Comparison of ENCODE assay signal across 17 mouse cellular contexts in genomic region chr2:137939591-137939990, GRCm38 (mm10).
DNase-seq lines count a peak whose midpoint lies in the region; ATAC-seq and TF ChIP-seq lines count a peak whose summit lies in the region.
"Had no signal": no experiment of that assay in that cellular context is flagged by ENCODE, and none has a peak within 500 bp of the region (broad histone marks: within the 10 kb centered on the region; RNA-seq: fewer than 3 reads in every experiment).

No protein-coding gene starts in this region.

- peak overlapping the region; percentile 38; the same call in 1 of the 2 replicates for H3K27ac ChIP-seq in heart, embryonic 13.5 days (replicated peaks)
- no peak overlapping the region for H3K27ac ChIP-seq in lung, embryonic 14.5 days (ENCODE audit: low read depth)
- no peak overlapping the region for H3K27ac ChIP-seq in lung, postnatal 0 days (ENCODE audit: low read length)
- no peak overlapping the region for H3K27ac ChIP-seq in kidney, embryonic 16.5 days (ENCODE audit: low read length)
- H3K27ac ChIP-seq: hindbrain, embryonic 14.5 days; kidney, embryonic 15.5 days had no signal

- no peak overlapping the region; the same call in 1 of the 2 replicates for H3K4me2 ChIP-seq in heart, embryonic 13.5 days
- H3K4me2 ChIP-seq in lung, embryonic 14.5 days = no peak overlapping the region
- H3K4me2 ChIP-seq in lung, postnatal 0 days (replicated peaks; ENCODE audit: low read depth, low read length) = no peak overlapping the region
- no peak overlapping the region for H3K4me2 ChIP-seq in kidney, embryonic 16.5 days (replicated peaks; ENCODE audit: low read depth, low read length)
- H3K4me2 ChIP-seq: hindbrain, embryonic 14.5 days; kidney, embryonic 15.5 days had no signal

- 83% methylated on average over 3 of the region's 3 CpGs for WGBS in heart, embryonic 13.5 days
- 53% methylated on average over 3 of the region's 3 CpGs for WGBS in lung, embryonic 14.5 days
- 57% methylated on average over 3 of the region's 3 CpGs for WGBS in lung, postnatal 0 days
- WGBS in kidney, embryonic 16.5 days = 76% methylated on average over 3 of the region's 3 CpGs

- ATAC-seq in heart, embryonic 13.5 days (ENCODE audit: extremely low read depth, insufficient number of reproducible peaks, low FRiP score, low TSS enrichment) = no peak
- ATAC-seq in lung, embryonic 14.5 days (ENCODE audit: insufficient read depth) = peak; percentile 57; the same call in 1 of the 2 replicates
- ATAC-seq in lung, postnatal 0 days = peak; percentile 47; the same call in 1 of the 2 replicates
- ATAC-seq in kidney, embryonic 16.5 days (ENCODE audit: low FRiP score, low TSS enrichment) = no peak
- ATAC-seq: intestine, embryonic 16.5 days; liver, postnatal 0 days had no signal

- H3K9me3 ChIP-seq in heart, embryonic 13.5 days = no peaks in the 10 kb centered on the region
- H3K9me3 ChIP-seq in lung, embryonic 14.5 days (ENCODE audit: low read depth, low read length) = no peaks in the 10 kb centered on the region
- no peaks in the 10 kb centered on the region for H3K9me3 ChIP-seq in lung, postnatal 0 days (ENCODE audit: low read length)
- no peaks in the 10 kb centered on the region for H3K9me3 ChIP-seq in kidney, embryonic 16.5 days (ENCODE audit: low read length)
- H3K9me3 ChIP-seq: kidney, embryonic 15.5 days had no signal

- H3K9ac ChIP-seq in heart, embryonic 13.5 days = no peak overlapping the region
- no peak overlapping the region for H3K9ac ChIP-seq in lung, embryonic 14.5 days
- H3K9ac ChIP-seq in lung, postnatal 0 days (replicated peaks; ENCODE audit: low read depth) = no peak overlapping the region
- H3K9ac ChIP-seq in kidney, embryonic 16.5 days (replicated peaks; ENCODE audit: low read length) = no peak overlapping the region
- H3K9ac ChIP-seq: forebrain, postnatal 0 days; hindbrain, embryonic 14.5 days; kidney, embryonic 15.5 days; liver, postnatal 0 days had no signal

- no peak for DNase-seq in heart, postnatal 36 days
- DNase-seq in lung, embryonic 14.5 days = peak; percentile 35
- DNase-seq in lung, postnatal 10 days = no peak
- peak; percentile 19 for DNase-seq in adipocyte (ENCODE audit: low spot score)
- peak; percentile 42 for DNase-seq in lung, postnatal 0 days (ENCODE audit: low spot score)
- DNase-seq: layer of hippocampus, postnatal 36 days; liver; liver, postnatal 0 days; spleen, adult 18-20 months; thymus, adult 18-20 months had no signal

- TF ChIP-seq EP300 in lung, postnatal 0 days (IDR thresholded peaks at IDR 0.05) = no peak

- no peaks in the 10 kb centered on the region for H3K27me3 ChIP-seq in heart, embryonic 13.5 days (replicated peaks)
- no peaks in the 10 kb centered on the region for H3K27me3 ChIP-seq in lung, embryonic 14.5 days (ENCODE audit: insufficient read depth, low read length)
- H3K27me3 ChIP-seq in lung, postnatal 0 days (replicated peaks; ENCODE audit: insufficient read depth, low read length) = no peaks in the 10 kb centered on the region
- no peaks in the 10 kb centered on the region for H3K27me3 ChIP-seq in kidney, embryonic 16.5 days (ENCODE audit: insufficient read depth, low read length)
- H3K27me3 ChIP-seq: kidney, embryonic 15.5 days had no signal

- no peak for TF ChIP-seq CTCF in lung, embryonic 14.5 days (IDR thresholded peaks at IDR 0.05; ENCODE audit: low read depth)
- TF ChIP-seq CTCF in lung, postnatal 0 days (IDR thresholded peaks at IDR 0.05) = no peak

- H3K36me3 ChIP-seq in heart, embryonic 13.5 days = no peaks in the 10 kb centered on the region
- H3K36me3 ChIP-seq in lung, embryonic 14.5 days (ENCODE audit: insufficient read depth) = no peaks in the 10 kb centered on the region
- H3K36me3 ChIP-seq in lung, postnatal 0 days (ENCODE audit: insufficient read depth, low read length) = no peaks in the 10 kb centered on the region
- H3K36me3 ChIP-seq in kidney, embryonic 16.5 days (ENCODE audit: insufficient read depth, low read length) = no peaks in the 10 kb centered on the region
- H3K36me3 ChIP-seq: kidney, embryonic 15.5 days had no signal

- no peak overlapping the region for H3K4me3 ChIP-seq in heart, embryonic 13.5 days
- H3K4me3 ChIP-seq in lung, embryonic 14.5 days (ENCODE audit: low read depth, low read length) = no peak overlapping the region
- no peak overlapping the region for H3K4me3 ChIP-seq in lung, postnatal 0 days (ENCODE audit: low read depth, low read length)
- H3K4me3 ChIP-seq in kidney, embryonic 16.5 days (ENCODE audit: low read length) = no peak overlapping the region
- H3K4me3 ChIP-seq: erythroblast, embryonic 14.5 days; kidney, embryonic 15.5 days had no signal

- peaks cover 15% of the 10 kb centered on the region for H3K4me1 ChIP-seq in heart, embryonic 13.5 days
- no peaks in the 10 kb centered on the region for H3K4me1 ChIP-seq in lung, embryonic 14.5 days (ENCODE audit: insufficient read depth)
- H3K4me1 ChIP-seq in lung, postnatal 0 days (ENCODE audit: insufficient read depth, low read depth, low read length) = 0 out of 2 replicates have a peak, but pooled peaks cover 8% of the 10 kb centered on the region
- H3K4me1 ChIP-seq in kidney, embryonic 16.5 days (ENCODE audit: insufficient read depth, low read length) = no peaks in the 10 kb centered on the region

- intact Hi-C loops in heart, postnatal 36 days (cut with DNase I) = no loop called here

Comparison
In these comparisons a context has a peak if more than half of its experiments do, and no peak if none do; other contexts are left out.
1. DNase-seq: peak in lung, embryonic 14.5 days (single experiment), adipocyte (single experiment) and lung, postnatal 0 days (single experiment); none in heart, postnatal 36 days (0 of 2) and lung, postnatal 10 days (single experiment).
2. ATAC-seq: peak in lung, embryonic 14.5 days (single experiment) and lung, postnatal 0 days (single experiment); none in heart, embryonic 13.5 days (single experiment) and kidney, embryonic 16.5 days (single experiment).